Mouse (Mus musculus) left cerebral cortex, adult 9 months (tissue): ENCODE measurements at regions not wholly inside any gene's neighbourhood (a gene's known extent, or its start where the extent isn't known, plus 50 kb on each side); places are given as distances from the start of the nearest gene placed in this dataset.

Experiments
- DNase-seq, 2 experiments: peaks; one replicate each; pipeline ENCODE4 v3.0.0; 2022; ENCODE audit warnings: low spot score in 2 of 2

DNA sequence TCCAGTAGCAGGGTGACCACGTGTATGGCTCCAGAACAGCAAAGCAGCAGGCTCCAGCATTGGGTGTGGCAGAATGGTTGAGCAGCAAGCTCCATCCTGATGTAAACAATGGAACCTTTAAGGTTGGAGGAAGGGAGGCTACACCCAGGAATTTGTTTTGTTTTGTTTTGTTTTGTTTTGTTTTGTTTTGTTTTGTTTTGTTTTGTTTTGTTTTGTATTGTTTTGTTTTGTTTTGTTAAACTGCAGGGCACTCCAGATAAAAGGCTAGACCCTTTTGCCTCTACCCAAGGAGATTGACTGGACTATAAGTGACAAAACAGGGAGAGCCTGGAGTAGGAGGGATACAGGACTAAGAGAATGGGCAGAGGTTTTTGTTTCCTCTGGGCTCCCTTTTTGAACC lies 647.5 kb downstream of the Kcnj3 start:
- no peak for DNase-seq

DNA sequence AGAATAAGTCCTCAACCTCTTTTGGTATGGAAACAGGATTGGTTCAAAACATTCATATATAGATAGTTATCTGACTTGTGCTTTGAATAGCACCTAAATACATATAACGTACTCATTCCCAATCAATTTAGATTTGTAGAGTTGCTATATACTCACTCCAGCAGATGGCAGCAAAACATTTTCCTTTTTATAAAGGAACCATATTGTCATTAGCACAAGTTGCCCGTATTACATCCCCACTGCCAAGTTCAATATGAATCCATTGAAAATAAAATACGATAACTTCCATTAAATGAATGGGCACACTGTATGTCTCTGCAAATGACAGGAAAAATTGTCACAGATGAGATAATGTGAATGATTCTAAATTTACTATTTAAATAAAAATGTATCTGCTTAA lies 673.8 kb downstream of the Kcnj3 start:
- DNase-seq: peak in 1 of 2 experiments; percentile 4

DNA sequence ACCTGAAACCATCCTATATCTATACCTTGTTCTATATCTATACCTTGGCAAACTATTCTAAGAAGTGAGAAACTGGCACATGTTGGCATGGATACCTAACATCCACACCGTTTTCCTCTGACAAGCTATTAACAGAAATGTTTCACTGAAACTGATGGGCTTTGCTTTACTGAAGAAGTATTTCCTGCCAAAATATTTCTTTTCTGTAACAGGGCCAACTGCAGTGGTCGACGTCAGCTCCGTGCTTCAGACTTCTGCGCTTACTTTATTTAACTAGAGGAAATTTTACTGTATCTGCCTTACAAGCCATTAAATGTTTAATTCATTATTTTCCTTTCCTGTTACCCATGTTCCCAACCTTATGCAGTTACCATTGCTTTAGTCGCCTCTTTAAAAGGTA lies 674.2 kb downstream of the Kcnj3 start:
- DNase-seq: no peak

DNA sequence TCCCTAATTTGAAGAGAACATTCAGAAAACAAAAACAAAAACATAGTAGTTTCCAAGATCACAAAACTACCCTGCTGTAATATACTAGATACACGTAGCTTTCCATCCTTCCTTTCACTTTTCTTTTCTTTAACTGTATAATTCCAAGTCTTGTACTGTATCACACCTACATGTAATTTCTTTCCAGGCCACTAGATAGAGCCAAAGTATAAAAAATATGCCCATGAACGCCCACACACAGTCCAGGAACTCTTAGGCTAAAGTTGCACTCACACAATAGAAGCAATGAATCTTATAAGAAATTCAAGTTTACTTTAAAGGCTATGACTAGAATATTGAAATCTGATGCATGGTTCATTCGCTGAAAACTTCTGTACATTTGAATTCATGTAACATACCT lies 678.7 kb downstream of the Kcnj3 start:
- peak; percentile 13 to 38 for DNase-seq

DNA sequence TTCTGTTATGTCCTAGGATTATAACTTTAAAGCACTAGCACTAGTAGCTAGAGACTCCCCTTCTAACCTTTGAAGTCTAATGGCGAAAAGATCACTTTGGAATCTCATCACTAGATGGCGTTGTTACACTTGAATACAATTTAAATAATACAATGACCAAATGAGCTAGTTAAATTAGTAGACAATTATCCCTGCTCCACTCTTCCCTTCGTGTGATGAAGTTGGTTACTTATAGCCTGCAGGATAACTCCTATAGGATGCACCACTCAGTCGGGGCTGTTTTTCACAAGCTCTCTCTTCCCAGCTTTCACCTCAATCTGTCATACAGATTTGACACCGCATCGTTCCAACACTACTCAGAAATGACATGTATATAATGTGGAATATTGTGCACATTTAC lies 683.6 kb downstream of the Kcnj3 start:
- peak in 1 of 2 experiments; percentile 50 for DNase-seq

DNA sequence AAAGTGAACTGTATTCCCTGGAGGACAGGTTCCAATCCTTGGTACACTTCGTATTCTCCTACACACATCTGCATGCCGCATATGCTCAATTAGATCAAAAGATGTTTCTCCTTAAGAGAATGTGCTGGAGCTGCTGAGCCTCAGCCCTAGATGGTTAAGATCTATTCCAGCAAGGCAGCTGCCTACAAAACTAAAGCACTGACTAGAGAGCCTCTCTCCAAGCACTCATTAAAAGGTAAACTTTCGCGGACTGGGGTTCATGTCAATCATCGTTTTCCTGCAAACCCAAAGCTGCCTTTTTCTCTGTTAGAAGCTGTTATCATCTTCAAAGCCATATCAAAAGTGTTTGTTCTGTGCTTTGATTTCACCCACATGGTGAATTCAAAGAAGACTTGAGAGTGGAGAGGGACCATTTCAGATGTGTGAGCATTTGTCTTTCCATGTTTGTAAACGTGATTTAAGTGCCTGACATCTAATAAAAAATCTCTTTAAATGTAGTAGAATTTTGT lies 711.4 kb downstream of the Kcnj3 start:
- no peak for DNase-seq

DNA sequence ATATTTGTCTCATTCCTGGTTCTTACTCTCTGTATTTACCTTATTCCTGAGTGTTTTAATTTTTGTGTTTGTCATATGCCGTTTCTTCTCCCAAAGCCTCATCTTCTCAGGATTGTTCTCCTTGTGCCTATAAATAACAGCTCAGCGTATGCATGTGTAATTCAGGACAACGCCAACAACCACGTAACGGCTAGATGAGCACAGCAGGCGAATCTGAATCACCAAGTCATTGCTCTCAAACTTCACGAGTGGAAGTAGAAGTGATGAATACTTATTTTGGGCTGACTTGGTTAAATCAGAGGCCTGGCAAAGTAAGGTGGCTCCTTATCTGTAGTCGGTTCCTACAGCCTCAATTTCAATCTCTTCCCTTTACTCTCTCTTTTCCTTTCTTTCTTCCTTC lies 760.7 kb downstream of the Kcnj3 start:
- peak in 1 of 2 experiments; percentile 2 for DNase-seq

DNA sequence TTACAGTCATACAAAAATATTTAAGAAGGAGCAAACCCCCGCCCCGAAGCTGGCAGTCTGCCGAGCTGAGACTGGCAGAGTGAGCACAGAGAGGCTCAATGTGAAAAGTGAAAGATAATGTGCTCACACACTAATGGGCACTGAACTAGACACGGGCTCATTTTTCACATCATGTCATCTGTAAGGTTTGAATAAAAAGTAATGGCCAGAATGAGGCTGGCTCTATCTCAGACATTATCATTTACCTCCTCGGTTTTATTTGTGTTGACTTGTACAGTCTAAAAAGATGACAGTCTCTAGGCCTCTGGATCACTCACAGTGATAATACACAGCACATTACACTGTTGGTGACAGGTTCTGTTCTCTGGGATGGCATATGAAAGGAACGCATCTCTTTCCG lies 791.7 kb downstream of the Kcnj3 start:
- DNase-seq: no peak

DNA sequence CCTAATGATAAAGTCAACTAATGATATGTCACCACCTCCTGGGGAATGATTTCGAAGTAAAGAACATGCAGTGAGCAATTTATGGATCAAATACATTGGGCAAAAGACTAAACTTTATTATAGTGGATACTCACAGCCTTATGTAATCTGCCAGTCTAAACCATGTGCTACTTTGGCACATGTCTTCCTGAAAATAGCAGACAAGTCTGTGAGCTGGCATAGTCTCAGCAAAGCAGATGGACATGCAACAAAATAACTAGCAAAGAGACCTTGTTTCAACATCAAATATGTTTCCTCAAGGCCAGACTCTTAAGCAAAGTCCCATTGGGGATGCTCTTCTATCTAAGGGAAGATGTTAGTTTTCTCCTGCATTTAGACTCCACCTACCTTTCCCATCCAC lies 797.3 kb downstream of the Kcnj3 start:
- DNase-seq: peak in 1 of 2 experiments; percentile 22

DNA sequence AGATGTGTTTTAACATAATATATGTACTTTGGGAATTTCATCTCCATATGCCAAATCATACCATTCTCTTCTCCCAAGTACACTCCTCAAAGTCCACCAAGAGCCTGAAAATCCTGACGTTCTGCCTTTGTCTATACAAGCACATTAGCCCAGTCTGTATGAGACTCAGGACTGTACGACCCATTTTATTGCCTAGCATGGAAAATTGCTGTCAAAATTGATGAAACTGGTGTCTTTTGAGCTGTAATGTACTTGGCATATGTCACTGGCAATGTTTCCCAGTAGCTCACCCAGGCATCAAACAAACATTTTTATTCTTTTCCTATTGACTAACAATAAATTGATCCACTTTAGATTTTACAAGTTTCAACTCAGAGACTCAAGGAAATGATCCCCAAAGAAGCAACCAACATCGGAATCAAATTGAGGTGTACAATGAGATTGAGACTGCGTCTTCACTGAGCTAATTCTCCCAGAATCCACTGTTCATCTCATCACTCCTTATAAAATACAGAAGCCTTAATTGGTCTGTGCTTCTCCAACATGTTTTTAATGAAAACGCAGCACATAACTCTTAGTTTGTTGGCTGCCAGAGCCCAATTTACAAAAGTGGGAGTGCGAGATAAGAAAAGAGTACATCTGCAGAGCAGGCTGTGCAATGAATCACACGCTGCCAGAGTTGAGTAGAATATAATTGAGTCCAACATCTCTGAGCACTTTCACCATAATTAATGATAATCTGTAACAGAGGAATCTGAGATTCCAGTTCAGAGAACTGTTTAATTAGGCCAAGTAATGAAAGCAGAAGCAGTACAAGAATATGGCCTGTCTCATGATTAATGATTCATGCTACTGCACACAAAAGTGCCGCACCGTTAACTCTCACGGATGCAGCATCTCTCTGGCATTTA lies 821.5 kb downstream of the Kcnj3 start:
- DNase-seq: peak; percentile 27 to 32

DNA sequence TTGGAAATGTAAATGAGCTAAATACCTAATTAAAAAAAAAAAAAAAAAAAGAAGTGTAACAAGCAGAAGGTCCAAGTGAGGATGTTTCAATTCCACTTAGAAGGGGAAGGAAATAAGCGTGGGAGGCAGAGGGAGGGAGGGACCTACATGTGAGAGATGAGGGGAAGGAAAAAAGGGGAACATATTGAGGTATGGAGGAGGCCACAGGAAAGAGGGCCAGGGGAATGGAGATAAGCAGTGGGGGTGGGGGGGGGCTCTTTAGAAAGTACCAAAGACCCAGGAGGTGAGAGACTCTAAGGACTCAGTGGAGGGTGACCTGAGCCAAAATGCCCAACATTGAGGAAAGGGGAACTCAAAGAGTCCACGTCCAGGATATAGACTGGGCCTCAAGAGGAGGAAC lies 818.9 kb downstream of the Nr4a2 start:
- DNase-seq: no peak

DNA sequence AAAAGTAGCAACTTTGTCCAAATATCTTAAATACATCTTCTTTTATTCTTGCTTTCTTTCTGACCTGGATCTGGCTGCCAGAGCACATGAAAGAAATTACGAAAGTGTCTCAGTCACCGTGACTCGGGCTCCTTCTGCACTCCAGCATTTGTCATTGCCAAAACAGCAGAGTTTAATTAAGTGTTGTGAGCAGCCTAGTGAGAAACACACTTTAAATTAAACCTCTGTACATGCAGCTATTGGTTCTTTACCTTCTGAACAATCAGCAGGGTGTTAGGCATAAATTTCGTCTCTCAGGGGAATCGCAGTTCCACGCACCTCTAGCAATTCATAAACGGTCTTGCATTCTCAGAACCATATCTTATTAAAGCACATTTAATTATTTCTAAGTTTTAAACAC lies 802.1 kb downstream of the Nr4a2 start:
- DNase-seq: no peak

DNA sequence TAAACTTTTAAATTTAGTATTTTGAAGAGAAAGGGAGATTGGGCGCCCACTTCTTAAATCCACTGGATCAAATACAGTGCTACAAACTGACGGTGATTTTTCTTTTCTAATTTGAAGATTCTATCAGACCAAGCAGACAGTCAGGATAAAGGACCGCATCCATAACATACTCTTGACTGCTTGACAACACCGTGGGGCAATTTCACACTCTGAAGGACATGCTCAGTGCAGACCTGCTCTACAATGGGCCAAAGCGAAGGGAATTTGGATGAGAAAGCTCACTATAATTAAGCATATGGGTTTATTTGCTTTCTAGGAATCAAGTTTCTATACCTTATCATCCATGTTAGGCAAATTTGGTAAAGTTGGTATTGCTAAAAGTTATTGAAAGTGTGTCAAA lies 801.3 kb downstream of the Nr4a2 start:
- DNase-seq: no peak

DNA sequence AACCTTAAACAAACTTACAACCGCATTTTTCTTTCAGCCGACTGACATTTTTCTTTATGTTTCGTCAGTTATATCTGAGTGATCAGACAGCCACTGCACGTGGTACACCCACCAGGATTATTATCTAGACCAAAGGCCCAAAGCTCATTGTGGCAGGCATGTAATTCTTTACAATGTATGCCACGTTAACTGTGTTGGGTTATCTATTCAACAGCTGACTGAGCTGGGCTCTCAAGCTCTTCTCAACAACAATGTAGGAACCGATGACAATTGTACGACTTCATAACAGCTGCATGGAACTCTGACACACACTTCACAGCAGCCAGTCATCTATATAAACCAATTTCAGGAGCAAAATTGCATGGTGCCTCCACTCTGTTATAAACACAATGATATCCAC lies 787.8 kb downstream of the Nr4a2 start:
- no peak for DNase-seq

DNA sequence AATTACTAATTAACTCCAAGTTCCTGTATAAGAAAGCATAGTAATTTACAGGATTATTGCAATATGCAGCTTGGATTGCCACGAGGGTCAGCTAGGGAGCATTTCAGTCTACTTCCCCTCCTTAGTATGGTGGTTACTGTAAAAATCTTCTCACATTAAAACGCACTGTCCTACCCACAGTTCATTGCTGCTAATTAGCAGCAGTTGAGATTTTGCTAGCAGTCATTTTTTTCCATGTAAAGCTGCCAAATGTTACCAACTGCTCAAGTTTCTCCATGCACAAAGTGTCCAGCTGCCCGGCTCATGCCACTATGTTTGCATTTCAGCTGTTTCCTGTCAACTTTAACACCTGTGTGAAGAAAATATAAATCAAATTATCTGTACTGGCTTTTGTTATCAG lies 759.7 kb downstream of the Nr4a2 start:
- no peak for DNase-seq
